Mouse (Mus musculus): ENCODE results near the gene Rsrc1. TPM values are rescaled to one million over a fixed set of nuclear protein-coding genes. Genes with fewer than 3 reads are reported as not detected.
"Not testable (repeated sequence)": the region's sequence is repeated elsewhere in the genome, so short reads cannot be mapped to it uniquely, and the experiment has no call there.

Gene Rsrc1
- polyA plus RNA-seq, 1 experiment from 2014 or later = 21.3 TPM

DNA sequence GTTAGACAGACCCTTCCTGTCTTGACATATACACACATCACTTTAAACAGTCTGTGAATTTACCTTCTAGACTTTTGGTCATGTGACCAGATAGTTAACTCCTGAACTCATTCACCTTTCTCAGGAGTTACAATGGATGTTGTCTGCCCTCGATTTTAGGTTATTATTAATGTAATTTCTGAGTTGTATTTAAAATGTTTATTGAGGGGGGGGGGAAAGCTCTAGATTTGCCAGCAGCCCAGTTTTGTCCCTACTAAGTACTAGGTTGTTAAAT lies 5.0 kb downstream of the Rsrc1 start:
- H3K4me3 ChIP-seq = peak overlapping the region; percentile 97
- peak overlapping the region; percentile 88 for H3K9ac ChIP-seq
- ATAC-seq (replicated peaks; ENCODE audit: insufficient number of reproducible peaks, insufficient read depth, low FRiP score, low read depth) = no peak
- peaks cover 26% of the 10 kb centered on the region for H3K4me1 ChIP-seq (replicated peaks)
- H3K27me3 ChIP-seq = peaks cover 23% of the 10 kb centered on the region
- H3K4me2 ChIP-seq = peak overlapping the region; percentile 76
- H3K27ac ChIP-seq = no peak overlapping the region
- WGBS = 0% methylated on average over 1 of the region's 1 CpGs
- no peaks in the 10 kb centered on the region for H3K9me3 ChIP-seq (replicated peaks)
- H3K36me3 ChIP-seq = no peaks in the 10 kb centered on the region

DNA sequence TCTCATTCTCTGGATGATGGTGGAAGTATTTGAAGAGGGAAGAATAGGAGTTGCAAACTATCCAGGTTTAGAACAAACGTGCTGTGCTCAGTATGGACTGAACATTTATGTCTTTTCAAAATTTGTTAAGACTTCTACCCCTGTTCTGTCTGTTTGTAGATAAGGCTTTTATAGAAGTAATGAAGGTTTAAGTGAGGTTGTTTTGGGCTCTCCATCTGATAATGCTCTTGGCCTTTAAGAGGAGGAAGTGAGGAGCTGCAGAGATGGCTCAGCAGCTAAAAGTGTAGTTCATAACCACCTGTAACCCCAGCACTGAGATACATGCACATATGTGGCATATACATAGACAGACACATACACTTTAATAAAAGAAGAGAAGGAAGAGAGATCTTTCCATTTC lies 15.6 kb downstream of the Rsrc1 start:
- Histone ChIP-seq H3K4me1 (replicated peaks) (no peaks in the 10 kb centered on the region), H3K36me3 (peaks cover 14% of the 10 kb centered on the region), H3K27ac (no peak overlapping the region), H3K9ac (no peak overlapping the region), H3K27me3 (no peaks in the 10 kb centered on the region), H3K4me3 (no peak overlapping the region), H3K9me3 (replicated peaks) (no peaks in the 10 kb centered on the region), H3K4me2 (no peak overlapping the region)
- WGBS = 88% methylated on average over 1 of the region's 1 CpGs
- no peak for ATAC-seq (replicated peaks; ENCODE audit: insufficient number of reproducible peaks, insufficient read depth, low FRiP score, low read depth)

DNA sequence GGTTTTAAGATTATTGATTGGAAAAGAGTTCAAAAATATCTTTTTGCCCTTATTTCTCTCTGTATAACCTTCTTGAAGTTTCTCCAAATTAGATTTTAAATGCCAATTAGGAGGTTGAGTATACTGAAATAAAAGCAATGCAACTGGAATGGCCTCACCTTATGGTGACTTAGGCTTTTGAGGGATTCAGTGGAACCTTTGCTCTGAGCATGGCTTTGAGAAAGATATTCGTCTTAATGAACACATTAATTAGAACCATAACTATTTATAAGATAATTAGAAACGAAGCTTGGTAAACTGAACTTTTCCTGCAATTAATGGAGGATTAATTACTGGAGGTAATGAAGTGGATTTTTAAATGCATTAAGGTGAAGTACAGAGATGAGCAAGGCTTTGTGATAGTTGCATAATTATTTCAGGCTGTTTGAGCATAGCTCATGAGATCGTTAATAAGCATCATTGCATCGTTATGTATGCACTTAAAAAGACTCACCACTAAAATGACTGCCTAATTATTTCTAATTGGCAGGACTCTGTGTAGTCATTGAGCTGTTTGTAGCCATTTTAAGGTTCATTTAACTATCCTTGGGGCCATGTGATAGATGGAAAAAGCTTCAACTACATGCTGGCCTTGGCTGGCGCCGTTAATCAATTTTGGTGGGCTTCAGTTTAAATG lies 55.3 kb downstream of the Rsrc1 start:
- Histone ChIP-seq H3K27me3 (no peaks in the 10 kb centered on the region), H3K4me2 (no peak overlapping the region), H3K36me3 (no peaks in the 10 kb centered on the region), H3K4me1 (replicated peaks) (no peaks in the 10 kb centered on the region), H3K9me3 (replicated peaks) (no peaks in the 10 kb centered on the region), H3K9ac (no peak overlapping the region), H3K4me3 (no peak overlapping the region), H3K27ac (no peak overlapping the region)
- WGBS = 92% methylated on average over 6 of the region's 6 CpGs
- ATAC-seq (replicated peaks; ENCODE audit: insufficient number of reproducible peaks, insufficient read depth, low FRiP score, low read depth) = no peak

DNA sequence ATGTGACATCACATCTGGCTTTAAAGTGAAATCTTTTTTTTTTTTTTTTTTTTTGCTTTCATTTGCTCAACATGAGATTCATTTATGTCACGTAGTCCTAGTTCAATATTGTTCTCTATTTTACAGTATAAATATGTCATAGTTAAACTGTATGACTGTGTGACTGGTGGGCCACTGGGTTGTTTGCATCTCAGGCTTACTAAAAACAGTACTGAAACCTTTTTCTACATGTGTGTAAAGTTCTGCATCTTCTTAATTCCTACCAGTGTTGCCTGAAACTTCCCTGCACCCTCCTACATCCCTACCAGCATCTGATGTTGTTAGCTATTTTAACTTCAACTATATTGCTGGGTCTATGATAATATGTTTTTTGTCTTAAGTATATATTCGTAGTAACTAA lies 78.6 kb downstream of the Rsrc1 start:
- Histone ChIP-seq H3K4me3 (no peak overlapping the region), H3K27me3 (no peaks in the 10 kb centered on the region), H3K4me2 (no peak overlapping the region), H3K4me1 (replicated peaks) (no peaks in the 10 kb centered on the region), H3K27ac (no peak overlapping the region), H3K9me3 (replicated peaks) (no peaks in the 10 kb centered on the region), H3K9ac (no peak overlapping the region), H3K36me3 (0 out of 2 replicates have a peak, but pooled peaks cover 4% of the 10 kb centered on the region)
- no peak for ATAC-seq (replicated peaks; ENCODE audit: insufficient number of reproducible peaks, insufficient read depth, low FRiP score, low read depth)
- 91% methylated on average over 2 of the region's 2 CpGs for WGBS

DNA sequence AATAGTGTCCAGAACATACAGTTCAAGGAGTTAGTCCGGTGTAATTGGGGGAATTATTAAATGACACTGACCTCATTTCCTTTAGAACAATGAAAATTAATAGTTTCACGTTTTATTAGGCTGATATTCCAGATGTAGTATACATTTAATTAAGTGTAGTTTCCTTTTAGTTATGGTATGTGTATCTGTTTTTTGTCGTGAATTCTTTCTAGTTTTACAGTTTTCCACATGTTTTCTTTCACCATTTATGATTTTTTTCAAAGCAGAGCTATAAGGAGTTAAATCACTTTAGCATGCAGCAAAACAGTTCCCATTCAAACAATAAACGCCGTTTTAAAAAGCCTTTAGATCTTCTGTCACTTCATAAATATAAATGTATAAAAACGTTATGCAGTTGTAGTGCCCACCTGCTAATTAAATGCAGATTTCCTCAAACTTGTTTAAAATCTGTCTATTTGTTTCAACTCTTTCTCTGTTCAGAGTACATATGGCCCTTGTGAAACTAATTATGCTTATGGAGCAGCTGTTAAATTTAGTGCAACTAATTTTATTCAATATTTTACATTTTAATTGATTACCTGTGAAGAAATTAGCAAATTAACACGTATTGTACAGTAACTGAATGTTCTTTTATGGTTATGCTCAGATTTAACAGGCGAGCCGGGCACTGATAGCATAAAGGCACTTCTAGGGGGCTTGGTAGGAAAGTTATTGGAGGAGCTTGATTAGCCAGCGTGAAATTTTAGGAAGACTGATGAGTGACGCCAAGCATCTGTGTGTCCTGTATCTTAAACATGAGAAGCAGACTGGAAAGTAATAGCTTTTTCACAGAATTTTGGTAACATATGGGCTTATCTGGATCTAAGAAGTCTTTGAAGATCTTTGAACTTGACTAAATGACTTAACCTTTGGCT lies 89.6 kb downstream of the Rsrc1 start:
- Histone ChIP-seq H3K4me3 (no peak overlapping the region), H3K9me3 (replicated peaks) (no peaks in the 10 kb centered on the region), H3K4me2 (no peak overlapping the region), H3K27ac (no peak overlapping the region), H3K36me3 (no peaks in the 10 kb centered on the region), H3K27me3 (no peaks in the 10 kb centered on the region), H3K9ac (no peak overlapping the region), H3K4me1 (replicated peaks) (no peaks in the 10 kb centered on the region)
- 79% methylated on average over 11 of the region's 11 CpGs for WGBS
- ATAC-seq (replicated peaks; ENCODE audit: insufficient number of reproducible peaks, insufficient read depth, low FRiP score, low read depth) = no peak

DNA sequence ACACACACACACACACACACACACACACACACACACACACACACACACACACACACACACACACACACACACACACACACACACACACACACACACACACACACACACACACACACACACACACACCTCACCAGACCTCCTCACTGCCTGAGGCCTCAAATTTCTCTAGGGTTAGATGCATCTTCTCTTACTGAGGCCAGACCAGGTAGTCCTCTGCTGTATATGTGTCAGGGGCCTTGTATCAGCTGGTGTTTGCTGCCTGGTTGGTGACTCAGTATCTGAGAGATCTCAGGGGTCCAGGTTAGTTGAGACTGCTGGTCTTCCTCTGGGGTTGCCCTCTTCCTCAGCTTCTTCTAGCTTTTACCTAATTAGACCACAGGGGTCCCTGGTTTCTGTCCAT lies 92.5 kb downstream of the Rsrc1 start:
- H3K27me3 ChIP-seq; H3K9ac ChIP-seq; H3K4me2 ChIP-seq; ATAC-seq (replicated peaks; ENCODE audit: insufficient number of reproducible peaks, insufficient read depth, low FRiP score, low read depth); H3K27ac ChIP-seq; H3K4me3 ChIP-seq; H3K4me1 ChIP-seq (replicated peaks); H3K9me3 ChIP-seq (replicated peaks); H3K36me3 ChIP-seq: not testable (repeated sequence)

DNA sequence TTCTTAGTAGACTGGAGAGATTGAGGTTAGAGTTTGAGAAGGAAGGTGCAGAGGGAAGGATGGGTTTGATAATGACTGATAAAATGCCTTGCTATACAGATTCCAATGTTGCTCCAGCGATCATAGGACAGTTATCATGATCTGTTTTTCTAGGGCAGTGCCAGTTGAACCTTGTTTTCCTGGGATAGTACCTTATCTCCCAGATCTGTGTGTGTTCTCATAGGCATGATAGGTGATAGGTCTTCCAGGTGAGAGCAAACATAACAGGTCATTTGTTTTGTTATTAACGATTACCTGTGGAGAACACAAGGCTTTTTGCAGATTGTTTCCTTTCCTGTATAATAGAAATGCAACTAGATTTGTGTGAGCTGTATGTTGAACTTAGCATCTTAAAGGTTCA lies 94.3 kb downstream of the Rsrc1 start:
- Histone ChIP-seq H3K36me3 (no peaks in the 10 kb centered on the region), H3K4me1 (replicated peaks) (no peaks in the 10 kb centered on the region), H3K4me3 (no peak overlapping the region), H3K27me3 (no peaks in the 10 kb centered on the region), H3K9me3 (replicated peaks) (no peaks in the 10 kb centered on the region; the same call in 1 of the 2 replicates), H3K4me2 (no peak overlapping the region), H3K9ac (no peak overlapping the region), H3K27ac (no peak overlapping the region)
- WGBS = 85% methylated on average over 2 of the region's 2 CpGs
- no peak for ATAC-seq (replicated peaks; ENCODE audit: insufficient number of reproducible peaks, insufficient read depth, low FRiP score, low read depth)

DNA sequence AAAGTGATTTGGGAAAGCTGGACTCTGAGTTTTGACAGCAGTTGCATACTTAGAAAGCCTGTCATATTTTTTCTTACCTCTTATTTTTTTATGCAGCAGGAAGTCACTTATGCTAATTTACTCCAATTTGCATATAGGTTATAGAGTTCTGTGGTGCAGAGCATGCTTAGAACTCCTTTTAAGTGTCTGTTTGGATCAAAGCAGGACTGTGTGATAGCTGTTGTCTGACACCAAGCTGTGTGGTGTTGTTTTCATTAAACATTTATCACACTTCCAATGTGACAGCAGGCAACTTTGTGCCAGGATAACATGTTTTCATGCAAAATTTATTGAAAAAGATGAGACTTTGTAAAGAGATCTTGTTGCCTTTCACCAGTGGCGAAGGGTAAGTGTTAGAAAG lies 103.6 kb downstream of the Rsrc1 start:
- no peaks in the 10 kb centered on the region for H3K9me3 ChIP-seq (replicated peaks)
- no peaks in the 10 kb centered on the region for H3K27me3 ChIP-seq
- no peaks in the 10 kb centered on the region for H3K36me3 ChIP-seq
- H3K4me1 ChIP-seq (replicated peaks) = no peaks in the 10 kb centered on the region
- H3K4me2 ChIP-seq = no peak overlapping the region
- no peak overlapping the region for H3K4me3 ChIP-seq
- no peak overlapping the region for H3K27ac ChIP-seq
- no peak overlapping the region for H3K9ac ChIP-seq
- 93% methylated on average over 1 of the region's 1 CpGs for WGBS
- ATAC-seq (replicated peaks; ENCODE audit: insufficient number of reproducible peaks, insufficient read depth, low FRiP score, low read depth) = no peak

DNA sequence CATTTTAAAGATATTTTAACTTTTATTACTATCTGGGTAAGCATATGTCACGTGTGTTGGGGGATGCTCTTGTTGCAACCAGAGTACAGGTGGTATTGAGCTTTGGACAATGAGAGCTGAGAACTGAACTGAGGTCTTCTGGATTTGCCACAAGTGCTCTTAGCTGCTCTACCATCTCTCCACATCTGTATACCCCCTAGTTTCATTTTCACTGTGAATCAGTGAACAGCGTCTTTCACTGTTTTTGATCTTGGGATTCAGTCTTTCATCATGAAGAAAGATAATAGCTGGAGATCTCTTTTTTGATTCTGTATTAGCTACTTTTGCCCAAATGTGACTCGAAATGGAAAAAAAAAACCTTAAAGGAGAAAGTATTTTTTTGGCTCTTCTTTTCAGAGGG lies 127.2 kb downstream of the Rsrc1 start:
- ATAC-seq (replicated peaks; ENCODE audit: insufficient number of reproducible peaks, insufficient read depth, low FRiP score, low read depth) = no peak
- Histone ChIP-seq H3K9ac (no peak overlapping the region), H3K4me3 (no peak overlapping the region), H3K9me3 (replicated peaks) (no peaks in the 10 kb centered on the region), H3K4me2 (no peak overlapping the region), H3K36me3 (no peaks in the 10 kb centered on the region), H3K27me3 (no peaks in the 10 kb centered on the region), H3K4me1 (replicated peaks) (no peaks in the 10 kb centered on the region), H3K27ac (no peak overlapping the region)
- 88% methylated on average over 3 of the region's 3 CpGs for WGBS

DNA sequence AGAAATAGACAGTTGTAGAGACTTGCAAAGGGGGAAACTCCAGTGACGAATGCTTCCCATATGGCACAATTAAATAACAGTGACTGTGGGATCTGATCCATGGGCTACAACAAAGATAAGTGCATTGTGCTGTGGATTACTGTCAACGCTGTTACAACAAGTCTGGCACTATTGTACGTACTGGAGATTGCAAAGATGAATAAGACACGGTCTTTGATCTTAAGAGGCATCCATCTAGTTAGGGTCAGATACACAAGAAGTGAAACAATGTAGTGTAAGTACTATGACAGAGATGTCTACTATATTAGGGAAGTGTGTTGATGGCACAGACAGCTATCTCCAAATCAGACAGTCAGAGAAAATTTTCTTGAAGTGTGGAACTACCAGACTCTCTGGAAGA lies 135.1 kb downstream of the Rsrc1 start:
- ATAC-seq (replicated peaks; ENCODE audit: insufficient number of reproducible peaks, insufficient read depth, low FRiP score, low read depth) = no peak
- Histone ChIP-seq H3K27ac (no peak overlapping the region), H3K4me2 (no peak overlapping the region), H3K36me3 (no peaks in the 10 kb centered on the region), H3K9ac (no peak overlapping the region), H3K4me1 (replicated peaks) (no peaks in the 10 kb centered on the region), H3K27me3 (no peaks in the 10 kb centered on the region), H3K9me3 (replicated peaks) (no peaks in the 10 kb centered on the region), H3K4me3 (no peak overlapping the region)
- 59% methylated on average over 4 of the region's 4 CpGs for whole genome bisulfite sequencing

DNA sequence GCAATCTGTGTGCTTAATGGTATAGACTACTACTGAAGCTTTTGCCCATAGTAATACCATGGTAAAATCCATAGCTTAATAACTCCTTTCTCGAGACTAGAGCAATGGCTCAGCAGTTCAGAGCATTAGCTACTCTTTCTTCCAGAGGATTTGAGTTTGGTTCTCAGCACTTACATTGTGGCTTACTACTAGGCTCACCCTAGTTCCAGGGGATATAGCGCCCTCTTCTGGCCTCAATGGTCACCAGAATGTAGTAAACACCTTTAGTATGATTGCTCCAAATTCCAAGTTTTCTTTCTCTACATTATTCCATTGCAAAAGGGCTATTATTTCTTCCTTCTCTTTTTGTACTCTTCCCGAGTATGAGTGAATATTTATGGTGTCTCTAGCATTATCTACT lies 151.3 kb downstream of the Rsrc1 start:
- WGBS = 74% methylated on average over 3 of the region's 3 CpGs
- Histone ChIP-seq H3K4me2 (no peak overlapping the region), H3K36me3 (no peaks in the 10 kb centered on the region), H3K27ac (no peak overlapping the region), H3K4me3 (no peak overlapping the region), H3K4me1 (replicated peaks) (no peaks in the 10 kb centered on the region), H3K9ac (no peak overlapping the region), H3K9me3 (replicated peaks) (no peaks in the 10 kb centered on the region), H3K27me3 (no peaks in the 10 kb centered on the region)
- ATAC-seq (replicated peaks; ENCODE audit: insufficient number of reproducible peaks, insufficient read depth, low FRiP score, low read depth) = no peak

All from heart, embryonic 15.5 days (tissue).